Mouse (Mus musculus): Measurements from ENCODE around the gene Chst10.

The Chst10 gene

GRCm38 (mm10) chr1:38897431-38898248 lies at the start of gene Chst10:
TSS of gene Chst10 (minus strand) at chr1:38898161.
- peak; percentile 81 to 87 for DNase-seq (ENCODE audit: low spot score in 2 of 2)

DNA sequence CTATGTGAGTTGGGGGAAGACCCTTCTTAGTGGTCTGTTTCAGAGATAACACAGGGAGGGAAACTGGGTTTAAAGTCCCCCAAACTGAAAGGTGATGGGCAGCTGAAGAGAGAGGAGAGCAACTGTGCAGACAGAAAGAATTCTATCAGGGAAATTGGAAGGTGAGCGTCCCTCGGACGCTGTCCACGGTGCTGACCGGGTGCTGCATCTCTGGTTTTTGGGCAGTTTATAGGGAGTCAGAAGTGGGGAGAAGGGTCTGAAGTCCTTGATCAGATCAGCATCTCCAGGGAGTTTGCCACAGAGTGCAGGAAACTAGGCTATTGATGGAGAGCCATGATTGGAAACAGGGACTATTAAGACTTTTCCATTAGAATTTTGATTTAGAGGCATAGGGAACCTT lies 41.6 kb upstream of the Chst10 start:
- no peak for DNase-seq (ENCODE audit: low spot score in 2 of 2)

DNA sequence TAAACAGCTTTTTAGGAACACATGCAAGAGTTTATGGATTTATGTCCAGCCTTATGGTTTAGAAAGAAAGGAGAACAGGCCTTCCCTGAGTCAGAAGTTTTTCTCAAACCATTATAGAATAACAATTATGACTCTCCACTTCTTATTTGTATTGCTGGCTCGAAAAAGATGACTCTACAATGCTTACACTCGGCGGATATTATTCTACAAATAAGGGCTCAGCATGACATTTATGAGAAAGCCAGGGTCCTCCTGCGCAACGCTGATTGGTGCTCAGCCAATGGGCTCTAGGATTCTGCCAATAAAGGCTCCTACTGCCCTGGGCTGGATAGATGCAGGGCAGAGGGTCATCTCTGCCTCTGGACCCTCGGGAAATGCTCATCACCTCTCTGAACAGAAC lies 40.9 kb upstream of the Chst10 start, which contains the start of gene Nms:
Gene Nms (plus strand): TSS at position 301 of the 400 bp plus-strand sequence.
- no peak for DNase-seq (ENCODE audit: low spot score in 2 of 2)

GRCm38 (mm10) chr1:38936780-38937179 lies 38.8 kb upstream of the Chst10 start:
- peak; percentile 40 to 42 for DNase-seq (ENCODE audit: low spot score in 2 of 2)

DNA sequence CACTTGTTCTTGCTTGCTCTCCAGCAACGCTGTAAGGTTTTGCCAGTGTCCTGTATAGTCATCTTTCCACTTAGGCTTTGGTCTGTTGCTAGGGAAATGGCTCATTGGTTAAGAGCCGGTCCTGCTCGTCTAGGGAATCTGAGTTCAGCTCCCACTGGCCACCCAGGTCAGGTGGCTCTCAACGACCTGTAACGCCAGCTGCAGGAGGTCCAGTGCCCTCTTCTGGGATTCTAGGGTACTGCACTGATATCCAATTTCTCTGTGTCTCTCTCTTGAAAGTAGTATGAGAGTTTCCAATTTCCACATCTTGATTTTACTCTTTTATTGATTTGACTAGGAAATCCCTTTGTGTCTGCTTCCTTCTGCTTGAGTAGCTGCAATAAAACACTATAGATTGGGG lies 36.7 kb upstream of the Chst10 start:
- peak in 1 of 2 experiments; percentile 19 for DNase-seq (ENCODE audit: low spot score in 2 of 2)

DNA sequence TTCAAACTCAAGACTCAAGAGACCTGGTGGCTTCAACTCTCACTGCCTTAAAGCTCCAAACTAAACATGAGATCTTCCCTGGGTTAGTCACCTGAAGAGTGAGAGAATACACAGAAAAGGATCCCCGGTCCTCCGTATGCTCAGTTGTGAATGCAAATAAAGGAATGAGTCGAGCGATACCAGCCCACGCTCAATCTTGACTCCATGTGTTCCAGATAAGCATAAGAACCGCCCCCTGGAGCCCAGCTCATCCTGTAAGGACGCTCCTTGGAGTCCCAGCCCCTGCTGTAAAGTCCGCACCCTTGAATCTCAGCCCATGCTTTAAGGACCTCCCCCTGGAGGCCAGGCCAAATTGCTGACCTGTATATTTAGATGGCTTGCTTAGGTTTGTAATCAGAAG lies 32.8 kb upstream of the Chst10 start:
- DNase-seq (ENCODE audit: low spot score in 2 of 2), result peak; percentile 20 to 50

GRCm38 (mm10) chr1:38929468-38929867 lies 31.5 kb upstream of the Chst10 start:
- DNase-seq (ENCODE audit: low spot score in 2 of 2), result peak; percentile 19 to 20

DNA sequence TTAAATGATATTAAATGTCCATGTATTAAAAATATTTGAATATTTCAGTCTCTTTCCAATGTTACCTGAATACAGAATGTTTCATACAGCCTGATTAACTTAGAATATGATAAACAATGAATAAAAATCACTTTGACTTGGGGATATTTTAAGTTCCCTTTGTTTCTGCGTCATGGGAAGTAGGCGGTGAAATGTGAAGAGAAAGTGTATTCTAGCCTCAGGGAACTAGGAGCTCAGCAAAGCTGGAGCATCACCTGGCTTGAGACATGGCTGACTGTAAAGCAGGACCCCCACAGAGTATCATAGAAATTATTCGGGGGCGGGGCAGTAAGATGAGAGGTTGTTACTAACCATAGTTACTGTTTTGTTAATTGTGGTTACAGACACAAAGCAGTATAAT lies 31.0 kb upstream of the Chst10 start:
- peak; percentile 16 for DNase-seq (ENCODE audit: low spot score in 2 of 2)

DNA sequence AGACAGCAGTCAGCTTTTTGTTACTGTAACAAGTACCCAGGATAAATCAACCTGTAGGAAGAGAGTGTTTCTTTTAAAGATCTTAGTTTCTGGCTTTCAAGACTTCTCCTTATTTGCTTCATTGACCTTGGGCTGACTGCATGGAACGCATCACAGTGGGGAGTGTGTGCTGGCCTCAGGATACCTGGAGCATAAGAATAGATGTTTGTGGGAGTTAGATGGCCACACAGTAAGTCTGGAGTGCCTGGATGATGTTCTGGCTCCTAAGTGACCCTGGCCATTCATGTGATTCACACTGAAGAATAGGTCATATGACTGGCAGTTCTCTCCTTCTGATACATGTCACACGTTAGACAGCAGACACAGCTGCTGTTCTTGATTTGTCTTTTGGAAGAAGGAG lies 6.0 kb upstream of the Chst10 start:
- DNase-seq (ENCODE audit: low spot score in 2 of 2), result no peak

DNA sequence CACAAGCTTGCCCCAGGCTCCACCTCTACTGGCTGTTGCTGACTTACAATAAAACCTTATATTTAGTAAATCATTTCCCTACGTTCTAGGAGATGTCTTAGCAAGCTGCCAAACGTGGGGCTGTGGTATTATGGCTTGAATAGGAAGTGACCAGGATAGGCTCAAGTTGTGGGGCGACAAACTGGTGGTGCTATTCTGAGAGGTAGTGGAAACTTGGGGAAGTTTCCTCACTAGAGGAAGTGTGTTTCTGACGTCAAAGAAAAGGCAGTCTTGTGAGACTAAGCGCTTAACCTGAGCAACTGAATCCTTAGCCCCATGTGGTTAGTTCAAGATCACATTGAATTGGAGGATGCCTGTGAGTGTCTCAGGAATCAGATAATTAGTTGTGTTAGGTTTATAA lies 4.6 kb upstream of the Chst10 start:
- no peak for DNase-seq (ENCODE audit: low spot score in 2 of 2)

GRCm38 (mm10) chr1:38893081-38893480 lies 4.9 kb downstream of the Chst10 start:
- DNase-seq (ENCODE audit: low spot score in 2 of 2), result no peak

GRCm38 (mm10) chr1:38891444-38891843 lies 6.5 kb downstream of the Chst10 start:
- no peak for DNase-seq (ENCODE audit: low spot score in 2 of 2)

GRCm38 (mm10) chr1:38888803-38889202 lies 9.2 kb downstream of the Chst10 start:
- no peak for DNase-seq (ENCODE audit: low spot score in 2 of 2)

- no peak for DNase-seq (ENCODE audit: low spot score in 2 of 2)
Measured at GRCm38 (mm10) chr1:38887011-38887410, 10.9 kb downstream of the Chst10 start.

DNA sequence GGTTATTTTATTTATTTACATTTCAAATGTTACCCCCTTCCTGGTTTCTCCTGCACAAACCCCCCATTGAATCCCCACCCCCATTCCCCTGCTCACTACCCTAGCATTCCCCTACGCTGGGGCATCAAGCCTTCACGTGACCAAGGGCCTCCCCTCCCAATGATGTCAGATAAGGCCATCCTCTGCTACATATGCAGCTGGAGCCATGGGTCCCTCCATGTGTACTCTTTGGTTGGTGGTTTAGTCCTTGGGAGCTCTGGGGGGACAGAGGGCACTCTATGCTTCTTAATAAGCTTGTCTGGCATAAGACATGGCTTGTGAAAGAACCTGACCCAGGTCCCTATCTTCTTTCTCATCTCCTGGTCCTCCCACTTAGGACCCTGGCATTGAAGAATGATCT lies 11.4 kb downstream of the Chst10 start:
- no peak for DNase-seq (ENCODE audit: low spot score in 2 of 2)

DNA sequence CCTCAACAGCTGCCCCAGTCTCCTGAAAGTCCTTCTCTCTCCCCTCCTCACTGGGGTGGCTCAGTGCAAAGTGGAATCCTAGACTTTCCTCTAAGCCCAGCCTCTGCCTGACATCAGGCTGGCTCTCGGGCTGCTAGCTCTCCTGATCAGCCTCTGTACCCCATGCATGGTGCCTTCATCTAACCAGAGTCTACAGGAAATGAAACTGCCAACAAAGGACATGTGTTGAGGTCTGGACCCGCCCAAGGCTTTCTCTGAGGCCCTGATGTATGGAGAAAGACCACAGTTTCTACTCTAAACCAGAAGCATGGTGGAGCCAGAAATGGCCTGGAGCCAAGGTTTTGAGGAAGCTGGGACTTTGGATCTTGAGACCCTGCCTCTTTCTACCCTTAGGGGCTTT lies 12.0 kb downstream of the Chst10 start:
- DNase-seq (ENCODE audit: low spot score in 2 of 2), result no peak

DNA sequence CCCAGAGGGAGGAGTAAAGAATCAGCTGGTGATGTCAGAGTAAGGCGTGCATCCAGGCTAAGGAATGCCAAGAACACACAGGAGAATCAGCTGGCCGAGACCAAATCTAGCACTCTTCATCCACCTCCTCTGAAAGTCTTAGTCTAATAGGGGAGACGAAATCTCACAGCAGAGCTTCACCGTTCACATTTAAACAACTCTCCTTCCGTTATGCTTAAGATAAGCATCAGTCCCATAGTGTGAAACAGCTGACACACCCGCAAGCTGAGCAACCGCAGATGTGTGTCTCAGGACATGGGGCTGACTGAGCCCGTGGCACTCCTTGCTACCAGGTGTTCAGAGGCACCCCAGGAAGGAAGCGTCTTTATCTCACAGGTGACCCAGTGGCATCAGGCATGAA lies 14.2 kb downstream of the Chst10 start:
- DNase-seq (ENCODE audit: low spot score in 2 of 2), result no peak

DNA sequence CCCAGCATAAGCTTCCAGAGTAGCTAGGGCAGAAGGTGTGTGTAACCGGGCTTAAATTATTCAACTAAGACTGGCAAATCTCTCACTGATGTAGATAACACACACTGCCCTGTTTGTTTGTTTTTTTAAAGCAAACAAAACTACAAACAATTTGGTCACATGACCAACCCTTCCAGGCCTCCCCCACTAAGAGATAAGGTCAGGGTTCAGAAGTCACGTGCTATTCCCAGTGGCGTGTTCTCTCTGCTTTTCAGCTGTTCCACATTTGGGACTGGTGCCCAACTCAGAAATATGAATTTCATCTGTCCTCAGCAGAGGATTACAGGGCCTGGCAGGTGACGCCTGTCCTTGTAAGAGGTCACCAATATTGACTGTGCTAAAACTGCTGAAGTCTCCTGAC lies 15.2 kb downstream of the Chst10 start:
- DNase-seq (ENCODE audit: low spot score in 2 of 2), result no peak

DNA sequence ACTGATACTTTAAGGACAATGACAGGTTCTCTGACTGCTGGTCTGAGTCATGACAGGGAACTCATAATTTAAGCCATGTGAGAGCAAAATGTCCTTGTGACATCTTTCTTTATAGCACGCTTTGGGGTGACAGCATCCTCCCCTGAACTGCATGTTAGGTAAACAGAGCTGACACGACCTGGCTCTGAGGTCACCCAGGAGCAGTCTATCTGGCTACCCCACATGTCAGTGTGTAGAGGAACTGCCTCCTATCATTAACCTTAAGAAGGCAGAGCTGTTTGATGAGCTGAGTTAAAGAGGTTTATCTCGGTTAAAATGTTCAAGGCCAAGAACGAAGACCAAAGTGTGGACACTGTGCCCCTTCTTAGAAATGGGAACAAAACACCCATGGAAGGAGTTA lies 16.6 kb downstream of the Chst10 start:
- DNase-seq (ENCODE audit: low spot score in 2 of 2), result no peak

DNA sequence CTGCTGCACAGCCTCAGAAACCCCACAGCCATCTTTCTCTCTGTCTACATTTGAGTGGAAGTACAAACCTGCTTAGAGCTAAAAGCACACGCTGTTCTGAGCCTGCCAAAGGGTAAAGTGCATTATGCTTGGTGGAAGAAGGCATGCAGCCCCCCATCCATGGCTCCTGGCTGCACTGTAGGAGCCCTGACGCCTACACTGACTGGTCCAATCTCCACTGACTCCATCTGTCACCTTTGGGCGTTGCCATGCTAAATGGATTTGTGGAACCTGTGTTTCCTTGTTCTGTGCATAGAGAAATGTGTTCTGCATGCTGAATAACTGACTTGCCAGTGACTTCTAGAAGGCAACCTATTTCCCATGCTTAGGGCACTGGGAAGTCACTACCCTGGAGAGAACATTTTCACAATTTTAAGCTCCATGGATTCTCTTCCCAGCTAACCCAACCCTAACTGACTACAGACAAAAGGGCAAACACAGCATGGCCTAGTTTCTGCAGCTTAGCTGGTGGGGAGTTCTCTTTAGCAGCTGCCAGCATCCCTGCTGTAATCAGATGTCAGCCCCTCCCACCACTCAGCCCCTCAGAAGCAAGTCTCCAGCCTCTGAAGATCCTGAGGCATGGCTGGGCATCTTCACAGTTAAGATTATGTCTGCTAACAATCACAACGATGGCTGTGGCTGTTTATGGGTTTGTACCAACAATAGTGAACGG lies 21.1 kb downstream of the Chst10 start:
- no peak for DNase-seq (ENCODE audit: low spot score in 2 of 2)

DNA sequence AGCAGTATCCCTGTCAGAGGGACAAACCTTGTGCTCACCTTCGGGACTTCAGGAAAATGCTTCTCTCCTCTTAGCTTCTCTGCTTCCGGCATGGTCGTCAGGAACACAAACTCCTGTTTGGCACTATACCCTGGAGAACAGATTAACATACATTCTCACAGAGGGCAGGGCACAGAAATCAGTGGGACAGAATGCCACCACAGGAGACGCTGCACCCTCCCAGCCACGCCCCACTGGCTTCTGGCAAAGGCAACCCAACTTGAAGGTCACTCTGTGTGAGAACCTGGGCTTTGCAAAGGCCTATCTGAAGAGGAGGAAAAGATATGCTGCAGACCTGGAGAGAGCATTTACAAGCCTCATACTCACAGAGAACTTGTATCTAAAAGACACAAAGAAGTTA lies 24.1 kb downstream of the Chst10 start:
- DNase-seq (ENCODE audit: low spot score in 2 of 2), result no peak

- no peak for DNase-seq (ENCODE audit: low spot score in 2 of 2)
Measured at GRCm38 (mm10) chr1:38871834-38872233, 26.1 kb downstream of the Chst10 start.
